Mouse (Mus musculus) brain, adult 2 months (tissue): ENCODE data around the gene Tmub2.

Experiments used
- DNase-seq: peaks from one replicate; pipeline ENCODE4 v3.0.0; 2011; ENCODE audit warnings: low read depth, low spot score

The Tmub2 gene

DNA sequence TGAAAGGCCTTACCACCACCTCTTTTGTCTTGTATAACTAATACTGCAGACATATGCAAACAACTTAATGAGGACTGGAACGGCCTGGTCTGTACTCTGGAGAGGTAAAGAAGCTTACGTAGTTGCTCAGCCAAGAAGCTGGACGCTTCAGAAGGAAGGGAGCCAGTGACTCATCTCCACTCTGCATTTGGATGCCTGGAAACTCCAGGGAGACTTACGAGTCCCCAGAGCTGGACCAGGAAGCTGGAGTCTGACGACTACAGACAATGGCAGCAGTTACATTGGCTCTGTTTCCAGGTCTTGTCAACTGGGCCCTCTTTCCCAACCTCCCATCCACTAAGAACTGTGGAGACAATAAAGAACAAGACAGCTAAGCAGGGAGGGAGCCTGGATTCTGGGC, 42.5 kb downstream of the Tmub2 start:
- peak; percentile 53 for DNase-seq

DNA sequence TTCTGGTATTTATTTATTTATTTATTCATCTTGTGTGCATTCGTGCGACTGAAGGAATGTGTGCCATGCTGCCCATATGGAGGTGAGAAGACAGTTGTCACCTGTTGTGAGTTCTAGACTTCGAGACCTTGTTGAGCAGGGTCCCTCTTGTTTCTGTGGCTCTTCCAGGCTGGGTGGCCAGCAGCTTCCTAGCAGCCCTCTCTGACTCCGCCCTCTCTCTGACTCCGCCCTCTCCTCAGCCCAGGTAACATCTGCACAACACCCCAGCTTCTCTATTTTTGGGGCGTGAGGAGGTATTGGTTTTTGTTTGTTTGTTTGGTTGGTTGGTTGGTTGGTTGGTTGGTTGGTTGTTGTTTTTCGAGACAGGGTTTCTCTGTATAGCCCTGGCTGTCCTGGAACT, 43.1 kb downstream of the Tmub2 start:
- DNase-seq = no peak

DNA sequence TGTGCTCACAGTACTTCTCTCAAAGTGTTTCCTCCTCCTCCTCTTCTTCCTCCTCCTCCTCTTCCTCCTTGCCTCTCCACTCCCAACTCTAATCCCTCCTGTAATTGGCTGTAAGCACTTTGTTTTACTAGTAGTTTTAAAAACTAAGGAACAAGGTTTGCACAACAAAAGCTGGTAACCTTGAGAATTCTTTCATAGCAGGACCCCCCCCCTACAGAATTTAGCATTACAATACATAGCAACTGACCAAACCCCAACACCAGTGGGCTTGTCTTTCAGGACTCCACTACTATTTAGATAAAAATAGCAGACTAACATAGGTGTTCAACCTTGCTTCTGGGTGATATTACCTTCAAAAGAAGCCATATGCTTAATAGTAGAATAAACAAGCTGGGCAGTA, 44.8 kb downstream of the Tmub2 start:
- DNase-seq = no peak

DNA sequence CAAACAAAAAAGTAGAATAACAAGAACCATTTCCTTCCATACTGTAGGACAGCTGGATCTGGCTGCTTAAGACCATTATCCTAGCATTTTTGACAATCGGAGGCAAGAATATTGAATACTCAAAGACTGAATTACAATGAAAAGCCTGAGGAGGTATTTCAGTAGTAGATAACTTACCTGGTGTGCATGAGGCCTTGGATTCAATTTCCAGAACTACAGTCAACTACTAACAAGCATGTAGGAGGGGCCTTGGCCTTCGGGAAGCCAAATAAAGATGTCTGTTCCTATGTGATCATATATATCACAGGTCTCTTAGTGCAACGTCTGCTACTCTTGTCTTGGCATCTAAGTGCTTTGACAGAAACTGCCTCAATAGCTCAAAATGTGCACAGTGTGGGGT, 45.3 kb downstream of the Tmub2 start:
- no peak for DNase-seq

DNA sequence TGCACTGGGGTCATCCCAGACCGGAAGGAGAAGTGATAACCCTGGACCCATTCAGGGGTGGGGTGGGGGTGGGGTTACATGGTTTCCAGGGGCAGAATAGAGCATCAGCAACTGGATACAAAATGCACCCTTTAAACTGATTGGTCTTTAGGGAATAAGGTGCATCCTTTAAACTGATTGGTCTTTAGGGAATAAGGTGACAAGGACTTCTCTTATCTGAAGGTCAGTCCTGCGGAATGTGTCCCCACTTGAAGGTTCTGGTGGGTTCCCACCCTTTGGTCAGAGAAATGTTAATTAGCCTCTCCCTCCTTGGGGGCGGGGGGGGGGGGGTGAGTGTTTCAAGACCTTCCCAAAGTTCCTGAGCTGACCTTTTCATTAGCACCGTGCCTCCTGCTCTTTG, 47.1 kb downstream of the Tmub2 start:
- DNase-seq = no peak

DNA sequence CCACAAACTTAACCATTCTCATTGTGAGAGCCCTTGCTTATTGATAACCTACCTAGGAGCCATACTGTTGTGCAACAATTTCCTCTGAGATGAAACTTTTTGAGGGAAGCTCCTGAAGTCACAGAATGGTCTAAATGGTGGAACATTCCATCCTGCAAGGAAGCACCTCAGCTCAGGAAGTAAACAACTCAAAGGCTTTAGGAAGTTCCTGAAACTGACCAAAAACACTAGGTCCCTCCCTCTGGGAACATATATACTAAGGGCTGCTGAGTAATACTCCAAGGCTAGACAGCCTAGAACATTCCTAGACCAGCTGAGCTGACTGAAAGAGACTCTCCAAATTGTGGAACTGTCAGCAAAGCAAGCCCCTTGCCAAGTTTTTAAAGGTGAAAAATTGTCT, 48.3 kb downstream of the Tmub2 start:
- DNase-seq = no peak

DNA sequence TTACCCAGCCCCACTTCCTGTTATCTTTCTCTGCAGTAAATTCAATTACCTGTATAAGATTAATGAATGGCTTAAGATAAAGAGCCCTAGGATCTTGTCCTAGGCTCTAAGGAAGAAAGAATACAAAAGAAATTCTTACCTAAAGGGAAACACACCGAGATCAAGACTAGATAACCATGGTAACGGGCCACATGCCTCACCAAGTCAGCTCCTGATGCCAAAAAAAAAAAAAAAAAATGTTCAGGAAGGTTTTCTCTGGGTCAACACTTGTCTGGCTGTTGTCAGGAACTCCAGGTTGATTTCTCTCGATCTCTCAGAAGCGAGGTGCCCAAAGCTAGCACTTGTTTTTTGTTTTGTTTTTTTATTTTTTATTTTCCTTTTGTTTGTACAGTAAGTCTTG, 49.3 kb downstream of the Tmub2 start:
- no peak for DNase-seq

DNA sequence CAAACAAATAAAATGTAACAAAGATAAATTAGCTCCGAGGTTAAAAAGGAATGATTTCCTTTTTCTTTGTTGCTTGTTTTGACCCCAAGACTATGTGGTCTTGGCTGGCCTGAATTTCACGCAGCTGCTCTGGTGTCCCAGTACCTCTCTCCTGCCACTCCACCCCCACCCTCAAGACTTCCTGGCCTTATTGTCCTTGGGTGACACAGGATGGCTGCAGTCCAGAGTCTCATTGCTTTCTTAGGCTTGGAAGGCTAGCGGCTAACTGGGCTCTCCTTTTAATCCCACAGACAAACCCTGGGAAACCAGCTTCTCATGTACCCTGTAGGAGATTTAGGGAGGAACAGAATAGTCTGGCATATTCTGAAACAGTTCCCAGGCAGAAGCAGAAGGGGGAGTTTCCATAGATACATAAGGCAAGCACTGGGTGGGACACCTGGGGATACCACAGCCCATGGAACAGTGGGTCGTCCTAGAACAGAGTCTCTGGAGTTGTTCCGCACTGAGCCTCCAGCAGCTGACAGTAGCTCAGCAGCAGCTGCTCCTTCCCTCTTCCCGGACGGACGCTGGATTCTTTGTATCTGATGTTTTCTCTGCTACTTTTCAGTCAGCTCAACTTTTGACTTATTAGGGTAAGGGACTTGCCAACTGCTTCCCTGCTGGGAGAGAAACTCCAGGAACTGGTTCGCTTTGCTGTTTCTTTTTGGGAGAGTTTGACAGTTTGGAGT, 50.4 kb downstream of the Tmub2 start:
- DNase-seq = peak; percentile 39

DNA sequence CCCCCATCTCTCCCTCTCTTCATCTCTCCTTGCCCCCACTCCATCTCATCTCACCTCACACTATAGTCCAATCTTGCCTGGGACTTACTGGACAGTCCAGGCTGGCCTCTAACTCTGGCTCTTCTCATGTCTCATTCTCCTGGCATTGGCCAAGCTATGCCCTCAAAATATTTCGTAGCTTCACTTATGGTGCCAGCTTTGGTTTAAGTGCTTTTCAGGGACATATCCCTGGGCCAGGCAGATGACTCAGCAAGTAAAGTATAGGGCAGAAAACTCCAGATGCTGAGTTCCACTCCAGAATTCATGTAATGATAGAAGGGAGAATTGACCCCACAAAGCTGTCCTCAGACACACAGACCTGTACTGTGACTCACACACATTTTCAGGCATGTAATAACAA, 51.5 kb downstream of the Tmub2 start:
- DNase-seq = no peak

DNA sequence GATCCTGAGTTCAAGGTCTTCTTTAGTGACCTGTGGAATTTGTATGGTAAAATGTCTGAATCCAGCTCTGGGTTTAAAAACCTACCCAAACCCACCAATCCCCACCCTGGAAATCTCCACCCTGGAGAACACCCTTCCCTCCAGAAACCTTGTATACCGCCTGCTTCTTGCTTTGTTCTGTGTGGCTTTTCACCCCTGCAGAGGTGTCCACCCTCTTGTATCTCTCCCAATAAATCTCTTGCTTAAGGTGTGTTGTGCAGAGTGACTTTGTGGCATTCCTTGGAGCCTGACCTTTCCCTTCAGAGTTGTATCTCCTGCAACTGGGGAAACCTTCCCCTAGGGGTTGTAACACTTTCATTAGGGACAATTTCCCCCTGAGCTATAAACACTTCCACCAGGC, 53.2 kb downstream of the Tmub2 start:
- no peak for DNase-seq

DNA sequence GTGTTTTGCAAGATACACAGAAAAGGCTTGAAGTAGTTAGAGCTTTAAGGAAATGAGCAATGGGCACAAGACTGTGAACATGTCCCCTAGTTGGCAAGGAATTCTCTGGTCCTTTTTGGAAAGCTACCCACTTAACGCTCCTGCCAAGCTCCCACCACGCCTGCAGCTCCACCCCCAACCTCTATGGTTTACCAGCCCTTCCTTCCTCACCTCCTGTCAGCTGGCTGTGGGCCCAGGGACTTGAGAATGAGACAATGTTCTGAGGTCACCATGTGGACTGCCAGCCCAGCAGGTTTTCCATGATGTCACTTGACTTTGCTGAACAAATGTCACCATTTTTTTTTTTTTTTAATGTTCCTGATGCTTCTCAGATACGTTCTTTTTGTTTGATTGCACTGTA, 53.8 kb downstream of the Tmub2 start:
- peak; percentile 99 for DNase-seq
